In the genomic region with DNA sequence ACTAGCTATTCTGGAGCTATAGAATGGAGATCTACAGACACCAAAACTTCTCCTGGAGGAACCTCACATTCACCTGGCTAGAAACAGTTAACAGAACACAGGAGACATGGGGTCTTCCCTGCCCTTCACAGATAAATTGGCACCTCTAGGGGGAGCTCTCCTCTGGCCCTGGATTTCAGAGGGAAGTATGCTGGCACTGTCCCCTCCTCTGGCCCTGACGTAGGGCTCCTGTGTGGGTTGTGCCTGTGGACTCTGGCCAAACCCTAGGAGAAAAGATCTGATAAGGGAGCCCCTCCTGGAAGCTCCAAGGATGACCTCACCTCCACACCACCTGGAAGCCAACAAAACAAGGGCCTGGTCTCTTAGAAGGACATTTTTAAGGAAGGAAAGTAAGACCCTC, we compare ENCODE assay signal across 8 mouse cellular contexts.
DNase-seq lines count a peak whose midpoint lies in the region; ATAC-seq lines count a peak whose summit lies in the region.

No protein-coding gene starts in this region.

- H3K4me3 ChIP-seq in forebrain, embryonic 13.5 days: no peak overlapping the region

- H3K4me2 ChIP-seq in forebrain, embryonic 13.5 days: no peak overlapping the region

- DNase-seq in embryo, embryonic 10.5 days (ENCODE audit: low spot score): peak; percentile 13
- no peak for DNase-seq in embryo, embryonic 10 days (ENCODE audit: low spot score)
- DNase-seq in 416B (ENCODE audit: low read depth): peak; percentile 64
- DNase-seq in lung, adult 18-20 months: peak; percentile 61 to 79
- no peak for DNase-seq in MN1 (ENCODE audit: low spot score)
- no peak for DNase-seq in gastrocnemius, postnatal 36 days

- peak; percentile 84 for ATAC-seq in common myeloid progenitor, adult 5-6 weeks (replicated peaks; ENCODE audit: low read depth, poor library complexity, severe bottlenecking)
- ATAC-seq in forebrain, embryonic 13.5 days: no peak

- no peak overlapping the region for H3K9ac ChIP-seq in forebrain, embryonic 13.5 days

- no peaks in the 10 kb centered on the region for H3K4me1 ChIP-seq in forebrain, embryonic 13.5 days

- H3K36me3 ChIP-seq in forebrain, embryonic 13.5 days (ENCODE audit: poor library complexity, severe bottlenecking): no peaks in the 10 kb centered on the region

- no peaks in the 10 kb centered on the region for H3K27me3 ChIP-seq in forebrain, embryonic 13.5 days

- 47% methylated on average over 1 of the region's 1 CpGs for WGBS in forebrain, embryonic 13.5 days

- intact Hi-C loops in gastrocnemius, postnatal 36 days (cut with DNase I): no loop called here

- no peaks in the 10 kb centered on the region for H3K9me3 ChIP-seq in forebrain, embryonic 13.5 days (replicated peaks)

- no peak overlapping the region for H3K27ac ChIP-seq in forebrain, embryonic 13.5 days

Comparison
In these comparisons a context has a peak if more than half of its experiments do, and no peak if none do; other contexts are left out.
1. DNase-seq: peak in embryo, embryonic 10.5 days (single experiment), 416B (single experiment) and lung, adult 18-20 months (2 of 2); none in embryo, embryonic 10 days (single experiment), MN1 (single experiment) and gastrocnemius, postnatal 36 days (0 of 2).